Mouse (Mus musculus) spleen, adult 2 months (tissue): ENCODE data around the gene Zfp93. TPM values are rescaled to one million over a fixed set of nuclear protein-coding genes. Genes with fewer than 3 reads are reported as not detected.
A peak's percentile ranks its signal among the peaks of the same experiment; 100 is the strongest.

Source experiments
- DNase-seq, 2 experiments: peaks; one replicate each; pipeline versions ENCODE4 v3.0.0 to v3.0.0-alpha.2; 2012 to 2021; ENCODE audit warnings: low spot score in 2 of 2, low read depth in 1 of 2
- H3K27ac ChIP-seq: fragments of 200-500 bp; 2 replicates; pipeline ENCODE4 v1.5.1; 2012; ENCODE audit warnings: low read length, inconsistent platforms; ENCODE audit not compliant: insufficient read depth
- H3K27me3 ChIP-seq: fragments of 200-500 bp; 2 replicates; pipeline ENCODE4 v1.6.1; 2012; ENCODE audit warnings: mild to moderate bottlenecking, moderate library complexity, low read length, inconsistent platforms; ENCODE audit not compliant: control insufficient read depth, insufficient read depth
- H3K36me3 ChIP-seq: fragments of 200-500 bp; 2 replicates; pipeline ENCODE4 v1.6.1; 2012; ENCODE audit warnings: mild to moderate bottlenecking, low read length, inconsistent platforms; ENCODE audit not compliant: control insufficient read depth, insufficient read depth
- H3K4me1 ChIP-seq: fragments of 200-500 bp; 2 replicates; pipeline ENCODE4 v1.6.1; 2011; ENCODE audit warnings: inconsistent platforms; ENCODE audit not compliant: control insufficient read depth, insufficient read depth, insufficient read length
- H3K4me3 ChIP-seq: fragments of 200-500 bp; 2 replicates; pipeline ENCODE4 v1.5.1; 2011; ENCODE audit warnings: mild to moderate bottlenecking, inconsistent platforms; ENCODE audit not compliant: insufficient read depth, insufficient read length; ENCODE audit errors: extremely low read depth
- CTCF ChIP-seq: fragments of 200-500 bp; IDR thresholded peaks from 2 replicates; pipeline ENCODE4 v1.5.1; 2011; ENCODE audit warnings: mild to moderate bottlenecking, inconsistent platforms; ENCODE audit not compliant: insufficient read depth, insufficient read length, insufficient replicate concordance; ENCODE audit errors: extremely low read depth
- POLR2A ChIP-seq: fragments of 200-500 bp; IDR thresholded peaks from 2 replicates; pipeline ENCODE4 v1.6.1; 2011; ENCODE audit warnings: low read depth, low read length, inconsistent platforms
- WGBS: fragments of 180-500 bp; shearing (Covaris S2); methylation state at CpG from one replicate; pipeline ENCODE4 v1.1.7; 2018; 5-methylcytosine and 5-hydroxymethylcytosine counted together
- polyA plus RNA-seq: library from polyadenylated mRNA; depleted of rRNA; stranded (reverse); fragments of >200 nt; gene quantifications from 2 replicates; pipeline ENCODE4 v1.2.3, GENCODE M21; 2012

The Zfp93 gene
- polyA plus RNA-seq, 1 experiment, result 0.18 TPM

- 59% methylated on average over 10 of the region's 10 CpGs for WGBS
These were observed 10.0 kb downstream of the Zfp93 start for GRCm38 (mm10) chr7:24280031-24280857.

GRCm38 (mm10) chr7:24280858-24281145 lies 10.6 kb downstream of the Zfp93 start:
- Histone ChIP-seq H3K36me3 (no peaks in the 10 kb centered on the region), H3K4me3 (no peak overlapping the region), H3K27ac (no peak overlapping the region), H3K4me1 (no peaks in the 10 kb centered on the region), H3K27me3 (no peaks in the 10 kb centered on the region)
- TF ChIP-seq CTCF, result no peak
- TF ChIP-seq POLR2A, result no peak
- WGBS, result 67% methylated on average over 4 of the region's 4 CpGs
- no peak for DNase-seq

More at GRCm38 (mm10) chr7:24280031-24280857, 10.0 kb downstream of the Zfp93 start:
- Histone ChIP-seq H3K27ac (no peak overlapping the region), H3K36me3 (no peaks in the 10 kb centered on the region), H3K27me3 (no peaks in the 10 kb centered on the region), H3K4me3 (no peak overlapping the region), H3K4me1 (no peaks in the 10 kb centered on the region)
- TF ChIP-seq CTCF (no peak), POLR2A (no peak)
- no peak for DNase-seq

- DNase-seq, result no peak
- H3K36me3 ChIP-seq, result no peaks in the 10 kb centered on the region
- no peak overlapping the region for H3K4me3 ChIP-seq
- WGBS, result 49% methylated on average over 4 of the region's 4 CpGs
- TF ChIP-seq CTCF, result 0 out of 2 replicates have a peak, but pooled peaks have one; percentile 3
- no peak for TF ChIP-seq POLR2A
- H3K27ac ChIP-seq, result no peak overlapping the region
- H3K27me3 ChIP-seq, result no peaks in the 10 kb centered on the region
- no peaks in the 10 kb centered on the region for H3K4me1 ChIP-seq
These were observed 15.9 kb downstream of the Zfp93 start for GRCm38 (mm10) chr7:24286090-24286489.

- DNase-seq, result no peak
- Histone ChIP-seq H3K36me3 (peaks cover 6% of the 10 kb centered on the region), H3K27me3 (no peaks in the 10 kb centered on the region), H3K4me1 (no peaks in the 10 kb centered on the region), H3K4me3 (no peak overlapping the region), H3K27ac (no peak overlapping the region)
- WGBS, result 71% methylated on average over 4 of the region's 4 CpGs
- no peak for TF ChIP-seq POLR2A
- TF ChIP-seq CTCF, result no peak
These were observed 16.7 kb downstream of the Zfp93 start for GRCm38 (mm10) chr7:24286916-24287315.

- DNase-seq, result no peak
- WGBS, result 84% methylated on average over 5 of the region's 5 CpGs
- H3K4me3 ChIP-seq, result no peak overlapping the region
- no peaks in the 10 kb centered on the region for H3K4me1 ChIP-seq
- no peaks in the 10 kb centered on the region for H3K27me3 ChIP-seq
- H3K27ac ChIP-seq, result no peak overlapping the region
- peaks cover 10% of the 10 kb centered on the region for H3K36me3 ChIP-seq
- TF ChIP-seq CTCF (no peak), POLR2A (no peak)
These were observed 17.4 kb downstream of the Zfp93 start for GRCm38 (mm10) chr7:24287670-24288069.

GRCm38 (mm10) chr7:24288512-24288911 lies 18.3 kb downstream of the Zfp93 start:
- Histone ChIP-seq H3K4me1 (no peaks in the 10 kb centered on the region), H3K4me3 (no peak overlapping the region), H3K27me3 (no peaks in the 10 kb centered on the region), H3K36me3 (peaks cover 12% of the 10 kb centered on the region), H3K27ac (no peak overlapping the region)
- DNase-seq, result no peak
- no peak for TF ChIP-seq CTCF
- no peak for TF ChIP-seq POLR2A
- WGBS, result 92% methylated on average over 6 of the region's 6 CpGs

- no peak for TF ChIP-seq CTCF
- no peak for TF ChIP-seq POLR2A
- Histone ChIP-seq H3K4me3 (no peak overlapping the region), H3K27me3 (no peaks in the 10 kb centered on the region), H3K36me3 (peaks cover 17% of the 10 kb centered on the region), H3K27ac (no peak overlapping the region), H3K4me1 (no peaks in the 10 kb centered on the region)
- no peak for DNase-seq
- WGBS, result 94% methylated on average over 4 of the region's 4 CpGs
These were observed 20.0 kb downstream of the Zfp93 start for GRCm38 (mm10) chr7:24290106-24290693.
